9 mouse cellular contexts compared by ENCODE assay signal in genomic region chr19:57816221-57816996, GRCm38 (mm10).
A peak's percentile ranks its signal among the peaks of the same experiment; 100 is the strongest.
DNase-seq lines count a peak whose midpoint lies in the region; ATAC-seq and TF ChIP-seq lines count a peak whose summit lies in the region.
"Had no signal": no experiment of that assay in that cellular context is flagged by ENCODE, and none has a peak within 500 bp of the region (broad histone marks: within the 10 kb centered on the region; RNA-seq: fewer than 3 reads in every experiment).

No protein-coding gene starts in this region.

- no peak overlapping the region for H3K4me3 ChIP-seq in heart, embryonic 12.5 days
- H3K4me3 ChIP-seq in embryonic facial prominence, embryonic 10.5 days, result no peak overlapping the region
- H3K4me3 ChIP-seq in kidney, postnatal 0 days (replicated peaks; ENCODE audit: low read depth, low read length), result no peak overlapping the region
- no peak overlapping the region for H3K4me3 ChIP-seq in lung, embryonic 16.5 days (ENCODE audit: low read length)
- H3K4me3 ChIP-seq in stomach, postnatal 0 days (ENCODE audit: low read depth, low read length), result no peak overlapping the region
- H3K4me3 ChIP-seq: erythroblast, embryonic 14.5 days had no signal

- H3K9me3 ChIP-seq in heart, embryonic 12.5 days (replicated peaks), result peaks cover 3% of the 10 kb centered on the region; the same call in 1 of the 2 replicates
- no peaks in the 10 kb centered on the region for H3K9me3 ChIP-seq in embryonic facial prominence, embryonic 10.5 days
- no peaks in the 10 kb centered on the region for H3K9me3 ChIP-seq in kidney, postnatal 0 days (replicated peaks; ENCODE audit: low read length)
- no peaks in the 10 kb centered on the region for H3K9me3 ChIP-seq in lung, embryonic 16.5 days (ENCODE audit: control insufficient read depth, low read length)
- H3K9me3 ChIP-seq in stomach, postnatal 0 days (ENCODE audit: control insufficient read depth, low read length), result no peaks in the 10 kb centered on the region

- TF ChIP-seq CTCF in kidney, postnatal 0 days (IDR thresholded peaks at IDR 0.05; ENCODE audit: low read depth), result peak; percentile 77
- TF ChIP-seq CTCF in stomach, postnatal 0 days (IDR thresholded peaks at IDR 0.05; ENCODE audit: low read depth), result peak; percentile 82

- intact Hi-C loops in heart, postnatal 36 days (cut with DNase I), result loop anchor here (5.0 kb wide), 1 partner anchor 651 kb away; no protein-coding TSS in a partner anchor

- 86% methylated on average over 17 of the region's 17 CpGs for WGBS in heart, embryonic 12.5 days
- WGBS in embryonic facial prominence, embryonic 10.5 days, result 85% methylated on average over 17 of the region's 17 CpGs
- WGBS in kidney, postnatal 0 days, result 83% methylated on average over 17 of the region's 17 CpGs
- 88% methylated on average over 17 of the region's 17 CpGs for WGBS in lung, embryonic 16.5 days
- 90% methylated on average over 17 of the region's 17 CpGs for WGBS in stomach, postnatal 0 days

- no peak overlapping the region for H3K27ac ChIP-seq in heart, embryonic 12.5 days (ENCODE audit: poor library complexity, severe bottlenecking)
- no peak overlapping the region for H3K27ac ChIP-seq in embryonic facial prominence, embryonic 10.5 days (replicated peaks)
- no peak overlapping the region for H3K27ac ChIP-seq in kidney, postnatal 0 days
- no peak overlapping the region for H3K27ac ChIP-seq in lung, embryonic 16.5 days (ENCODE audit: low read length)
- no peak overlapping the region for H3K27ac ChIP-seq in stomach, postnatal 0 days (replicated peaks)

- no peak overlapping the region for H3K9ac ChIP-seq in heart, embryonic 12.5 days
- H3K9ac ChIP-seq in kidney, postnatal 0 days (ENCODE audit: low read depth, low read length), result no peak overlapping the region
- no peak overlapping the region for H3K9ac ChIP-seq in lung, embryonic 16.5 days (ENCODE audit: low read length)
- no peak overlapping the region for H3K9ac ChIP-seq in stomach, postnatal 0 days (ENCODE audit: low read length)

- TF ChIP-seq EP300 in stomach, postnatal 0 days (optimal IDR thresholded peaks at IDR 0.05), result no peak

- ATAC-seq in heart, embryonic 12.5 days (ENCODE audit: insufficient number of reproducible peaks, low FRiP score), result no peak
- ATAC-seq in kidney, postnatal 0 days (replicated peaks; ENCODE audit: low FRiP score, low read depth), result no peak
- ATAC-seq in lung, embryonic 16.5 days (ENCODE audit: low read depth), result peak; percentile 59; the same call in 1 of the 2 replicates
- ATAC-seq in stomach, postnatal 0 days (ENCODE audit: low FRiP score, low TSS enrichment), result no peak

- H3K36me3 ChIP-seq in heart, embryonic 12.5 days, result no peaks in the 10 kb centered on the region
- H3K36me3 ChIP-seq in embryonic facial prominence, embryonic 10.5 days (replicated peaks), result no peaks in the 10 kb centered on the region
- H3K36me3 ChIP-seq in kidney, postnatal 0 days (ENCODE audit: insufficient read depth, low read length), result no peaks in the 10 kb centered on the region
- no peaks in the 10 kb centered on the region for H3K36me3 ChIP-seq in lung, embryonic 16.5 days (ENCODE audit: control insufficient read depth, insufficient read depth, low read length)
- H3K36me3 ChIP-seq in stomach, postnatal 0 days (ENCODE audit: control insufficient read depth, insufficient read depth, low read length), result no peaks in the 10 kb centered on the region

- H3K4me2 ChIP-seq in heart, embryonic 12.5 days, result no peak overlapping the region
- no peak overlapping the region for H3K4me2 ChIP-seq in kidney, postnatal 0 days (ENCODE audit: low read length)
- no peak overlapping the region for H3K4me2 ChIP-seq in lung, embryonic 16.5 days (ENCODE audit: low read depth, low read length)
- H3K4me2 ChIP-seq in stomach, postnatal 0 days (replicated peaks; ENCODE audit: low read depth), result no peak overlapping the region

- no peaks in the 10 kb centered on the region for H3K27me3 ChIP-seq in heart, embryonic 12.5 days (replicated peaks)
- H3K27me3 ChIP-seq in embryonic facial prominence, embryonic 10.5 days (replicated peaks; ENCODE audit: low read depth, poor library complexity, severe bottlenecking), result no peaks in the 10 kb centered on the region
- H3K27me3 ChIP-seq in kidney, postnatal 0 days (ENCODE audit: insufficient read depth, low read length), result no peaks in the 10 kb centered on the region
- no peaks in the 10 kb centered on the region for H3K27me3 ChIP-seq in lung, embryonic 16.5 days (ENCODE audit: control insufficient read depth, insufficient read depth, low read depth, low read length)
- H3K27me3 ChIP-seq in stomach, postnatal 0 days (ENCODE audit: control insufficient read depth, insufficient read depth, low read length), result no peaks in the 10 kb centered on the region

- peak; percentile 18 to 21 for DNase-seq in heart, postnatal 36 days
- peak; percentile 41 for DNase-seq in MN1 (ENCODE audit: low spot score)
- DNase-seq in embryonic facial prominence, embryonic 10.5 days (ENCODE audit: low spot score), result peak; percentile 31
- DNase-seq in kidney, postnatal 0 days (ENCODE audit: low spot score), result peak; percentile 70
- DNase-seq in stomach, postnatal 0 days (ENCODE audit: low spot score), result peak; percentile 33
- no peak for DNase-seq in spleen, postnatal 36 days (ENCODE audit: low spot score in 2 of 2)

- H3K4me1 ChIP-seq in heart, embryonic 12.5 days (replicated peaks), result no peaks in the 10 kb centered on the region
- no peaks in the 10 kb centered on the region for H3K4me1 ChIP-seq in embryonic facial prominence, embryonic 10.5 days
- no peaks in the 10 kb centered on the region for H3K4me1 ChIP-seq in kidney, postnatal 0 days (replicated peaks; ENCODE audit: insufficient read depth, low read length)
- H3K4me1 ChIP-seq in lung, embryonic 16.5 days (replicated peaks; ENCODE audit: control insufficient read depth, insufficient read depth, low read length), result no peaks in the 10 kb centered on the region; the same call in 1 of the 2 replicates
- no peaks in the 10 kb centered on the region for H3K4me1 ChIP-seq in stomach, postnatal 0 days (replicated peaks; ENCODE audit: control insufficient read depth, insufficient read depth)

Comparison
In these comparisons a context has a peak if more than half of its experiments do, and no peak if none do; other contexts are left out.
1. DNase-seq: peak in heart, postnatal 36 days (2 of 2), MN1 (single experiment), embryonic facial prominence, embryonic 10.5 days (single experiment), kidney, postnatal 0 days (single experiment) and stomach, postnatal 0 days (single experiment); none in spleen, postnatal 36 days (0 of 2).